Mouse (Mus musculus) T-helper 17 cell (primary cell): ENCODE results near the gene Gm19684.
"Not testable (repeated sequence)": the region's sequence is repeated elsewhere in the genome, so short reads cannot be mapped to it uniquely, and the experiment has no call there.

ENCODE experiments used
- in situ Hi-C, 2 experiments: fragments of 300-600 bp; cut with MboI, MseI; formaldehyde crosslinking; loops; 1 replicate in 1 of 2; 2 replicates in 1 of 2; pipeline ENCODE4 v1.15.1; 2025; ENCODE audit warnings: high pct_unique_total_duplicates in 2 of 2

Gene Gm19684

DNA sequence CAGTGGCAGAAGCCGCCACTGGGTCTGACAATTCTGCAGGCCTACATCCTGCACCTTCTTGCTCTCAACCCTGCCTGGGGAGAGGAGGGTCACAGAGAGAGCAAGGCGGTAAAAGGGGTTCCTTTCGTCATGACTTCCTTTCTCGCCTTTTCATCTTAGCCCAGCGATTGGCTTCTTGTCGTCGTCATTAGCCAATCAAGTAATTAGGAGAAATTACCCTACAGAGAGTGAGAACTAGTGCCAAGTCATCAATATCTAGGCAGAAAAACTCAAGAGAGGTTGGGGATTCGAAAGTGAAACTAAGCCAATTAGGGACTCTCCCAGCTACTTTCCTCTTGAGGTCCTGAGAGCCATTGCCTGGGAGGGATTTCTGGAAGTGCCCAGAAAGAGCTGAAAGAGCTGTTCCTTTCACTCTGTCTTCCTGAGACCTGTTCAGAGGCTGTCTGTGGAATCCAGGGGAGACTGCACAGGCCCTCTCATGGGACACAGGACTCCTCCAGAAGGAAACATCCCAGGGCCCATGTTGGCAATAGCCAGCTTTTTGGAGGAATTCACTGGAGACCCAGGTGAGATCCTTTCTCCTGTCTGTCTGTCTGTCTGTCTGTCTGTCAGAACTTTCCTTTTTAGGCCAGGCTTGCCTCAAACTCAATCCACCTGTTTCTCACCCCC, at the start of gene Gm19684:
Gene Gm19684, plus strand, starts transcription at position 327 of the 669 bp plus-strand sequence.
- in situ Hi-C loops = not testable (repeated sequence)

- in situ Hi-C loops = loop anchor here in 1 of 2 experiments (5.0 kb wide), 2 partner anchors 85 to 115 kb away; no protein-coding TSS in a partner anchor
Observed at GRCm38 (mm10) chr17:36081901-36082300, 39.6 kb upstream of the Gm19684 start.

DNA sequence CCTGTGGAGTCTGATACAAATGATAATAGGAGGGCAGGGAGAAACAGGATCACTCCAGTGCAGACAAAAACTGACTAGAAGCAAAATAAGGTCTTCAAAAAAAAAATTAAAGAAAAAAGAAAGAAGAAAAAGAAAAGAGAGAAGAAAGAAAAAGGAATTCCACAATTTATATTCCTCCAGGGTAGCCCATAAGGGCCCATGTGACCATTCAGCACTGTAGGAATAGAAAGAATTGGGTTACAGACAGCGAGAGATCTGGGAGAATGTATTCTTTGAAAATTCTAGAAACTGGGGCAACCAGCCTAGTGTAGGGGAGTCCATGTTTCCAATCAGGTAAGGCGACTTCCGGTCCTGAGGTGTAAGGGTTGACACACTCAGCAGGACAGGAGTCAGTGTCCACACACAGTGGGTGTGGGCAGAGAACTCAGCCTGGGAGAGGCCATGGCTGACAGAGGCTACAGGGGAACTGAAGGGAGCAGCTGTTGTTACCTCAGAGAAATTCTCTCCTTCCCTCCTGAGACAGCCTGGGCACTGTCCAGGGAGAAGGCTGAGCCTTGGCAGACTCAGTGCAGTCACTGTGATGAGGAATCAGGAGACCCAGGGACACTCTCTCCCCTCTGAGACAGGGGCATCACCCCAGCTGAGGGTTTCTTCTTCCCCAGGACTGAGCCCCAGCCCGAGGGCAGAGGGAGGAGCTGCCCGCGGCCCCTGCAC, 38.8 kb upstream of the Gm19684 start:
- in situ Hi-C loops = loop anchor here in 1 of 2 experiments (5.0 kb wide), 2 partner anchors 85 to 115 kb away; no protein-coding TSS in a partner anchor

DNA sequence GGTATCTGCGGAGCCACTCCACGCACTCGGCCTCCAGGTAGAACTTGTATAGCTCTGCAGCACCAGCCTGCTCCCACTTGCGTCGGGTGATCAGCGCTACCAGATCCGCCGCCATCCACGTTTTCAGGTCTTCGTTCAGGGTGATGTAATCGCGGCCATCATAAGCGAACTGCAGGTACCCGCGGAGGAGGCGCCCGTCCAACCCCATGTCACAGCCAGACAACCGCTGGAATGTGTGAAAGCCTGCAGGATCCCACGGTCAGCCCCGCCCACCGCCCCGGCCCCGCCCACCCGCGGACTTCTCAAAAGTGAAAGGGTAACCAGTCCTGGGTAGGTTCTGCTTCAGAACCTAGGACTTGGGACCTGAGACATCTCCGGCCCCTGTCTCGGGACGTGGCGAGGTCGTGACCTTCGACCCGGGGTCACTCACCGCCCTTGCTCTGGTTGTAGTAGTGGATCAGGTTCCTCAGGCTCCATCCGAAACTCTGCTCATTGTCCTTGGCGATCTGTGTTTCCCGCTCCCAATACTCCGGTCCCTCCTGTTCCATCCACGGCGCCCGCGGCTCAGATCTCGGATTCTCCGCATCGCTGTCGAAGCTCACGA, 38.1 kb upstream of the Gm19684 start:
- in situ Hi-C loops = loop anchor here in 1 of 2 experiments (5.0 kb wide), 2 partner anchors 86 to 114 kb away; no protein-coding TSS in a partner anchor

DNA sequence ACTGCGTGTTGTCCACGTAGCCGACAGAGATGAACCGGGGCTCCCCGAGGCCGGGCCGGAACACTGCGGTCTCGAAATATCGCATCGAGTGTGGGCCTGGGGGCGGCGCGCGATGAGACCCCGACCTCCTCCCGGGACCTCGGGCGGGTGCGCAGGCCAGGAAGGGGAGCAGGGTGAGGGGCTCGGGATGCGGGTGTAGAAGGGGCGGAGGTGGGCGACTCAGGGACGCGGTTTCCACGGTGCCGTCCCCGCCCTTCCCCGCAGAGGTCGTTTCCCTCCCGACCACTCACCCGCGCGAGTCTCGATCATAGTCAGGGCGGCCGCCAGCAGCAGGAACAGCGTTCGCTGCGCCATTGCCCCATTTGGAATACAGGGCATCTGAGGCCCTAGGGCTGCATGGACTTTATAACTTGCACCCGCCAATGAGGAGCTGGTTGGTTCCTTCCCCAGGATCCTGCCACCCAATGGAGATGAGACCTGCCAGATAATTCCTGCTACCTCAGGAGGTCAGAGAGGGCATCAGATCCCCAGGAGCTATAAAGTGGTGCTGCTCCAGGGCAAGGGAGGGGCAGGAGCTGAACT, 37.5 kb upstream of the Gm19684 start:
- in situ Hi-C loops = loop anchor here in 1 of 2 experiments (5.0 kb wide), 2 partner anchors 87 to 113 kb away; no protein-coding TSS in a partner anchor

DNA sequence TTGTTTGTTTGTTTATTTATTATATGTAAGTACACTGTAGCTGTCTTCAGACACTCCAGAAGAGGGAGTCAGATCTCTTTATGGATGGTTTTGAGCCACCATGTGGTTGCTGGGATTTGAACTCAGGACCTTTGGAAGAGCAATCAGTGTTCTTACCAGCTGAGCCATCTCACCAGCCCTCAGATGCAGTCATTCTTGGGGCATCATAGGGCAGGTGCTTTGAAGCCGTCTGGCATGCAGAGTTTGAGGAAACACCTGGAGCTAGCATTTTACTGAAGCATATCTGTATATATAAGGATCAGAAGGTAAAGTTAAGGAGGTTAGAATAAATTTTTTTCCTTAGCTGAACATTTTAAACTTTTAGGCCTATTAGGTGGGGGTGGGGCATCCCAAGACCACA, 35.5 kb upstream of the Gm19684 start:
- in situ Hi-C loops = loop anchor here in 1 of 2 experiments (5.0 kb wide), 1 partner anchor 91 kb away; no protein-coding TSS in a partner anchor

- in situ Hi-C loops = loop anchor here in 1 of 2 experiments (5.0 kb wide), 1 partner anchor 85 kb away; no protein-coding TSS in a partner anchor
Observed at GRCm38 (mm10) chr17:36091933-36092332, 29.5 kb upstream of the Gm19684 start.

DNA sequence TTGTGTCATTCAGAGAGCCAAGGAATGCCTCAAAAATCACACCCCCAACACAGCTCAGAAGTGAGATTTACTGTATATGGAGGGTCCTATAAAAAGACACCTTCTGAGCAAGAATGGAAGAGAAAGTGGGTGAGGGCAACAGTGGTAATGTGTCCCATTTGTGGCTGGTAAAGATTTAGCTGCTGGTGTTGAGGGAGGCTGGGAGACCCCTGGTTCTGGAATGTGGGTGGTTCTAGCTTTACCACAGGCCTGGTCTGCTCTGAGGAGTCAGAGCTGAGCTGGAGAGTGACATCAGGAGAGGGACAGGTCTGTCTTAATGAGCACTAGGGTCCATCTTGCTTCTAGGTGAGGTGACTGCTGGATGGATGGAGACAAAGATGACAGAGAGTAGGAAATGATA, 29.0 kb upstream of the Gm19684 start:
- in situ Hi-C loops = loop anchor here in 1 of 2 experiments (5.0 kb wide), 1 partner anchor 85 kb away; no protein-coding TSS in a partner anchor

DNA sequence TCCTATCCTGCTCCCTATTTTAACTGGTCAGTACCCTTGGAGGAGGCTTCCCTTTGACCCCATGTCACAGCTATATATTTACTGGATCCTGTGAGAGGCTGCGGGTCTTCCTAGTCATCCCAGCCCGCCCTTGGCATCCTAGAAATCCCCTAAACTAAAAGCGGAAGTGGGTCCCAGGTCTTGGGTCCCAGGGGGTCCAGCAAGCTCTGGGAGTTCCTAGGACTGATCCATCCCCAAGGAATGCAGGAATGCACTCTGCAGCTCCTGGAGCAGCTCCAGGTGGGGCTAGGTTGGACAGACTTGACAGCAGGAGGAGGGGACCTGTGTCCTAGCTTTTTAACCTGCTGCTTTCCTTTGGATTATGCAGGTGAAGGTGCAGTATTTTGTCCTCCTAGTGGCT, 27.5 kb upstream of the Gm19684 start:
- in situ Hi-C loops = loop anchor here in 1 of 2 experiments (5.0 kb wide), 1 partner anchor 83 kb away; no protein-coding TSS in a partner anchor

GRCm38 (mm10) chr17:36099603-36100002, 21.9 kb upstream of the Gm19684 start:
- in situ Hi-C loops = not testable (repeated sequence)

- in situ Hi-C loops = not testable (repeated sequence)
Observed at GRCm38 (mm10) chr17:36102091-36102490, 19.4 kb upstream of the Gm19684 start.

DNA sequence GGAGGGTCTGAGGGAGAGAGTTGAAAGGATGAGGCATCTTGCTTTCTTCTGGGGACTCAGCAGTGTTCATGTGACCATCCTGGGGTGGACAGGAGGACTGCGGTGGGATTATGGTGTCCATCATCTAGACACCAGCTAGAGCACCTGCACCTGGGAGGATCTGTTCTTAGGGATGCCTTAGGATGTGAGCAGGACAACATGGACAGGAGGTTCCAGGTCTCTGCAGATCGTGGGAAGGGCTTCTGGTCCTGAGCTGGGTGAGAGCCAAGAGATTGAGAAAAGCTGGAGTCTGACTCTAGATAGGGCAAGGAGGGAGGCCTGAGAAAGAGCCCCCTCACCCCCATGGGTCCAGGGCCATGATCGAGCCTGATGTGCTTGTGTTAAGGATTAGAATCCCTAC, 11.3 kb upstream of the Gm19684 start:
- in situ Hi-C loops = loop anchor here (5.0 to 10.0 kb wide), 4 partner anchors 78 to 275 kb away; partner anchors contain the start of genes H2-T23 (in 2 of the 2) and Tubb5 (in 1 of the 2)

- in situ Hi-C loops = loop anchor here (5.0 to 10.0 kb wide), 4 partner anchors 79 to 276 kb away; partner anchors contain the start of genes H2-T23 (in 2 of the 2) and Tubb5 (in 1 of the 2)
Observed at GRCm38 (mm10) chr17:36110641-36111509, 10.6 kb upstream of the Gm19684 start.

GRCm38 (mm10) chr17:36111510-36111868, 10.0 kb upstream of the Gm19684 start:
- in situ Hi-C loops = loop anchor here (5.0 to 10.0 kb wide), 4 partner anchors 79 to 277 kb away; partner anchors contain the start of genes H2-T23 (in 2 of the 2) and Tubb5 (in 1 of the 2)

- in situ Hi-C loops = loop anchor here (5.0 to 10.0 kb wide), 4 partner anchors 82 to 279 kb away; partner anchors contain the start of genes H2-T23 (in 2 of the 2) and Tubb5 (in 1 of the 2)
Observed at GRCm38 (mm10) chr17:36113979-36114593, 7.4 kb upstream of the Gm19684 start.

DNA sequence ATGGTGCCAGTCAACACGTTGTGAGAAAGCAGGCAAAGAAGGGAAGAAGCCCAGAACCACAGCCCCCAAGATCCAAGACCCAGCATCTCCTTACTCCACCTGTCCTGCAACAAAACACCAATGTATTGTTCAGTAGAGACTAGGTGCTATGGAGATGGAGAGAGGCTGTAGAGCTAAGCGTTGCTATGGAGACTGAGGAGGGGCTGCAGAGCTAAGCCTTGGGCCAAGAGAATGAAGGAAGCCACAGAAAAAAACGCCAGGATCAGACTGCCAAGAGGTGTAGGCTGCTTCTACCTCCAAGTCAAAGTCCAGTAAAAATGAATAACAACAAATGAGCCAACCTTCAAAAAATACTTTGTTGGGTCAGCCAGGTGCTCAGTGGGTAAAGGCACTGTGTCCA, 4.9 kb upstream of the Gm19684 start:
- in situ Hi-C loops = loop anchor here in 1 of 2 experiments (10.0 kb wide), 1 partner anchor 282 kb away; the partner anchor contains the start of gene Tubb5

- in situ Hi-C loops = not testable (repeated sequence)
Observed at GRCm38 (mm10) chr17:36120839-36121238, 639 bp upstream of the Gm19684 start.

DNA sequence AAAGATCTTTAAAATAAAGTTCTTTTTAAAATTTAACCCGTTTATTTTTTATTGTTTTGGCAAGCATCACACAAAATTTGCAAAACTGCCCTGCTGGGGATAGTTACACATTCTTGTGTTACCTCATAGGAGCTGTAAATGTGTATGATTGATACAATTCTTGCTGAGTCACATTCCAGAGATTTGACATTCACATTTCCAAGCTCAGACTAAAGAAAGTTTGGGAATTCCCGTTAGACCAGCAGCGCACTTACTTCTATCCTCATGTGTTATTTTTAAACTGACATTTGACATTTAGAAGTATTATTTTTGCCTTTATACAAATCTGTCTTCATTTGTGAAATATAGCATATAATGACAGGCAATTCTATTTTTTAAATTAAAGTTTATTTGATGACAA, 2.6 kb downstream of the Gm19684 start:
- in situ Hi-C loops = not testable (repeated sequence)

GRCm38 (mm10) chr17:36128525-36128924, 7.0 kb downstream of the Gm19684 start:
- in situ Hi-C loops = not testable (repeated sequence)
